Mouse (Mus musculus) heart, postnatal 0 days (tissue): ENCODE results near the gene Xrn1. TPM values are rescaled to one million over a fixed set of nuclear protein-coding genes. Genes with fewer than 3 reads are reported as not detected.

ENCODE experiments used
- ATAC-seq: fragments of 200-750 bp; cut with Nextera tagmentation; 2 replicates; pipeline ENCODE4 v1.8.0; 2017; ENCODE audit warnings: low read depth, moderate number of reproducible peaks, moderate library complexity; ENCODE audit not compliant: insufficient read depth
- DNase-seq: peaks from one replicate; pipeline ENCODE4 v3.0.0-alpha.2; 2016; ENCODE audit warnings: low spot score
- H3K27ac ChIP-seq: fragments of 300-500 bp; sonication (generic); 2 replicates; pipeline ENCODE4 v1.5.1; 2014; ENCODE audit warnings: low read depth, mild to moderate bottlenecking
- H3K27me3 ChIP-seq: fragments of 300-500 bp; sonication (generic); 2 replicates; pipeline ENCODE4 v1.6.1; 2014; ENCODE audit warnings: low read length, mixed read lengths; ENCODE audit not compliant: control insufficient read depth, insufficient read depth
- H3K36me3 ChIP-seq: fragments of 300-500 bp; sonication (generic); replicated peaks from 2 replicates; pipeline ENCODE4 v1.6.1; 2014; ENCODE audit warnings: low read length, mixed read lengths; ENCODE audit not compliant: control insufficient read depth, insufficient read depth
- H3K4me1 ChIP-seq: fragments of 300-500 bp; sonication (generic); 2 replicates; pipeline ENCODE4 v1.6.1; 2014; ENCODE audit warnings: antibody characterized with exemption; ENCODE audit not compliant: control insufficient read depth, insufficient read depth
- H3K4me2 ChIP-seq: fragments of 300-500 bp; sonication (generic); 2 replicates; pipeline ENCODE4 v1.6.1; 2014; ENCODE audit warnings: low read depth, mild to moderate bottlenecking, low read length, moderate library complexity
- H3K4me3 ChIP-seq: fragments of 300-500 bp; sonication (generic); 2 replicates; pipeline ENCODE4 v1.5.1; 2014; ENCODE audit warnings: low read depth, low read length
- H3K9ac ChIP-seq: fragments of 300-500 bp; sonication (generic); replicated peaks from 2 replicates; pipeline ENCODE4 v1.6.1; 2014; ENCODE audit warnings: low read depth, low read length, mixed read lengths
- H3K9me3 ChIP-seq: fragments of 300-500 bp; sonication (generic); replicated peaks from 2 replicates; pipeline ENCODE4 v1.6.1; 2016; ENCODE audit warnings: low read length; ENCODE audit not compliant: control insufficient read depth
- CTCF ChIP-seq: IDR thresholded peaks from 2 replicates; pipeline ENCODE4 v1.5.1; 2016; ENCODE audit warnings: antibody characterized with exemption, control low read depth, low read depth
- EP300 ChIP-seq: IDR thresholded peaks from 2 replicates; pipeline ENCODE4 v1.6.1; 2016; ENCODE audit warnings: antibody characterized with exemption, low read depth
- WGBS: fragments of 180-500 bp; shearing (Covaris S2); extraction: QIAGEN DNeasy Blood & Tissue Kit; methylation state at CpG from one replicate; pipeline ENCODE4 v1.1.7; 2014; 5-methylcytosine and 5-hydroxymethylcytosine counted together
- polyA plus RNA-seq: library from polyadenylated mRNA; unstranded; fragments of >200 nt; fragmentation: Nextera tagmentation; extraction: Ambion mirVana; gene quantifications from 2 replicates; pipeline ENCODE4 v1.2.1, GENCODE M21; 2015
- total RNA-seq: library from RNA; depleted of rRNA; stranded (reverse); fragments of >200 nt; gene quantifications from 2 replicates; pipeline ENCODE4 v1.2.3, GENCODE M21; 2014; ENCODE audit warnings: low replicate concordance; rRNA removed

Xrn1 gene
- total RNA-seq (9.7 and 14.0 TPM in 2 replicates), polyA plus RNA-seq (7.4 and 8.8 TPM in 2 replicates)

DNA sequence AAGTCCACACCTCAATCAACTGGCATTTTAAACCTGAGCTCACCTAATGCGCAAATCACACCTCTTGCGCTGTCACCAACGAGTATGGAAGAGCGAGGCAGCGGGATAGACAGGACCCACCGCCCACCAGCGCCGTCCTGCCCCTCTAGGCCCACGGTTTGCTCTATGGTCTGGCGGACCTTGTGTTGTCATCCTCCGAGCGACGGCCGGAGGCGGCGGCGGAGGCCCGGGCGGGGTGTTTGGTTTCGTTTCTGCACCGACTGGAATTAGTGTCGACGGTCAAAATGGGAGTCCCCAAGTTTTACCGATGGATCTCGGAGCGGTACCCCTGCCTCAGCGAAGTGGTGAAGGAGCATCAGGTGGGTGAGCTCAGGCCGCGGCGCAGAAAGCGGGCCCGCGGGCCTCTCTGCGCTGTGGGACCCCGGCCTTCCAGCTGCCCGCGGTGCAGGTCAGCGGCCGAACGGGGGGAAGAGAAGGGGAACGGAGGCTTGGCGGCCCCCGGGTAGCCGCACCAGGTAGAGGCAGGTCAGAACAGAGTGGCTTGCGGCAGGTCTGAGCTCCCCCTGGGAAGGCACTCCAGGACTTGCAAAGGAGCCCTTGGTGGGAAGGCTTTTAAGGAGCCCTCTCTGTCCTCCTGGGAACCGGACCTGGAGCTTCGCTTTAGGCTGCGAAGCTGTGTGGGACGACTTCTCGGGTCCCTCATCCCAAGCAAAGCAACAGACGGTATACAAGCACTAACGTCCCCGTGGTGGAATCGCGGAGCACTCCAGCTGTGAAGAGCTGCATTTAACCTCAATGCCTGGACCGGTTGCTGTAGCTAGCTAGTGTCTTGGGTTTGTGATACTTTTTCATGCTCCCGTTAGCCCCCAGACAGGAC, at the start of gene Xrn1:
Gene Xrn1 (plus strand): TSS at position 176 of the 877 bp plus-strand sequence.
- 0 out of 2 replicates have a peak, but pooled peaks cover 3% of the 10 kb centered on the region for H3K36me3 ChIP-seq
- H3K4me2 ChIP-seq, result peak within 1 kb of the TSS; percentile 91
- DNase-seq (peak; percentile 90), ATAC-seq (peak; percentile 99)
- TF ChIP-seq EP300 (peak; percentile 59; the same call in 1 of the 2 replicates), CTCF (no peak)
- WGBS, result under 1% methylated on average over 57 of the region's 57 CpGs
- H3K4me3 ChIP-seq, result peak within 1 kb of the TSS; percentile 100
- peak within 1 kb of the TSS; percentile 100 for H3K9ac ChIP-seq
- H3K27me3 ChIP-seq, result no peaks in the 10 kb centered on the region
- peak within 1 kb of the TSS; percentile 98 for H3K27ac ChIP-seq
- no peaks in the 10 kb centered on the region for H3K9me3 ChIP-seq
- H3K4me1 ChIP-seq, result no peaks in the 10 kb centered on the region

DNA sequence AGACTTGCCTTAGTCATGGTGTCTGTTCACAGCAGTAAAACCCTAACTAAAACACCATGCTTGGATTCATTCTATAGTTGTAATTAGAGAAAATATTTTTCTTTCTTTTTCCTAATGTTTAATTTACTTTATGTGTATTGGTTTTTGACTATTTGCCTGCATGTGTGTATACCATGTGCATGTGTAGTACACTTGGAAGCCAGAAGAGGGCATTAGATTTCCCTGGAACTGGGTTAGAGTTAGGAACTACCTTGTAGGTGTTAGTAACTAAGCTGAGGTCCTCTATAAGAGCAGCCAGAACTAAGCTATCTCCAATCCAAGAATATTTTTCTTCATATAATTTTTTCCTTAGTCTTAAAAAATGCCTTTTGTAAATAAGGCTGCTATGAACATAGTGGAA, 21.7 kb upstream of the Xrn1 start:
- Histone ChIP-seq H3K9me3 (no peaks in the 10 kb centered on the region), H3K4me3 (no peak overlapping the region), H3K4me2 (no peak overlapping the region), H3K27me3 (no peaks in the 10 kb centered on the region), H3K4me1 (no peaks in the 10 kb centered on the region), H3K36me3 (peaks cover 10% of the 10 kb centered on the region), H3K9ac (no peak overlapping the region), H3K27ac (no peak overlapping the region)
- DNase-seq (no peak), ATAC-seq (no peak)
- TF ChIP-seq CTCF (no peak), EP300 (no peak)

- Histone ChIP-seq H3K36me3 (no peaks in the 10 kb centered on the region), H3K27ac (no peak overlapping the region), H3K9me3 (no peaks in the 10 kb centered on the region), H3K4me1 (no peaks in the 10 kb centered on the region), H3K4me3 (peak overlapping the region; percentile 100), H3K4me2 (peak overlapping the region; percentile 91), H3K27me3 (no peaks in the 10 kb centered on the region), H3K9ac (no peak overlapping the region; the same call in 1 of the 2 replicates)
- TF ChIP-seq EP300 (no peak), CTCF (no peak)
- ATAC-seq (no peak), DNase-seq (peak; percentile 8)
- 68% methylated on average over 4 of the region's 4 CpGs for WGBS
These were observed 902 bp upstream of the Xrn1 start for GRCm38 (mm10) chr9:95953658-95954057.

DNA sequence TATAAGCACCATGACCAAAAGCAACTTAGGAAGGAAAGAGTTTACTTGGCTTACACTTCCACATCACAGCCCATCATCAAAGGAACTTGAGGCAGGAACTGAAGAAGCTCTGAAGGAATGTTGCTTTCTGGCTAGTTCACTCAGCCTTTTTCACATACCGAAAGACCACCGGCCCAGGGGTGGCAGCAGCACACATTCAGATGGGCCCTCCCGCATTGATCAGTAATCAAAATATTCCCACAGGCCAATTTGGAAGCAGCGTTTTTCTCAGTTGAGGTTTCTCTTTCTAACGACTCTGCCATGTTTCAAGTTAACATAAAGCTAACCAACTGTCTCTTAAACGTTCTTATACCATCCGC, 355 bp upstream of the Xrn1 start:
- 0% methylated on average over 7 of the region's 7 CpGs for WGBS
- no peaks in the 10 kb centered on the region for H3K36me3 ChIP-seq
- peak overlapping the region; percentile 100 for H3K4me3 ChIP-seq
- ATAC-seq (no peak), DNase-seq (no peak)
- H3K4me1 ChIP-seq, result no peaks in the 10 kb centered on the region
- H3K27me3 ChIP-seq, result no peaks in the 10 kb centered on the region
- peak overlapping the region; percentile 100 for H3K9ac ChIP-seq
- H3K27ac ChIP-seq, result peak overlapping the region; percentile 98
- H3K9me3 ChIP-seq, result no peaks in the 10 kb centered on the region
- TF ChIP-seq EP300, result no peak
- no peak for TF ChIP-seq CTCF
- H3K4me2 ChIP-seq, result peak overlapping the region; percentile 91

- 82% methylated on average over 2 of the region's 2 CpGs for WGBS
- H3K27ac ChIP-seq, result peak overlapping the region; percentile 44; the same call in 1 of the 2 replicates
- H3K36me3 ChIP-seq, result 0 out of 2 replicates have a peak, but pooled peaks cover 3% of the 10 kb centered on the region
- DNase-seq (no peak), ATAC-seq (no peak)
- H3K4me1 ChIP-seq, result no peaks in the 10 kb centered on the region
- H3K9ac ChIP-seq, result no peak overlapping the region
- H3K27me3 ChIP-seq, result no peaks in the 10 kb centered on the region
- H3K9me3 ChIP-seq, result no peaks in the 10 kb centered on the region
- H3K4me3 ChIP-seq, result no peak overlapping the region
- TF ChIP-seq CTCF (no peak), EP300 (no peak)
- H3K4me2 ChIP-seq, result no peak overlapping the region
These were observed 3.1 kb downstream of the Xrn1 start for GRCm38 (mm10) chr9:95957611-95958010.
